Mouse (Mus musculus): ENCODE data around the gene Med13. TPM values are rescaled to one million over a fixed set of nuclear protein-coding genes. Genes with fewer than 3 reads are reported as not detected.
A peak's percentile ranks its signal among the peaks of the same experiment; 100 is the strongest.
"Not testable (repeated sequence)": the region's sequence is repeated elsewhere in the genome, so short reads cannot be mapped to it uniquely, and the experiment has no call there.

The Med13 gene
- total RNA-seq, 2 experiments from 2014 or later: 42.3 to 42.5 TPM

GRCm38 (mm10) chr11:86380521-86381238 lies 23.3 kb upstream of the Med13 start:
- no peak for DNase-seq (ENCODE audit: low spot score in 2 of 2)

GRCm38 (mm10) chr11:86378981-86379380 lies 21.6 kb upstream of the Med13 start:
- no peak for DNase-seq (ENCODE audit: low spot score in 2 of 2)

GRCm38 (mm10) chr11:86377841-86378240 lies 20.4 kb upstream of the Med13 start:
- no peak for DNase-seq (ENCODE audit: low spot score in 2 of 2)

- DNase-seq (ENCODE audit: low spot score in 2 of 2): no peak
Observed at GRCm38 (mm10) chr11:86376707-86377106, 19.3 kb upstream of the Med13 start.

GRCm38 (mm10) chr11:86375086-86375485 lies 17.7 kb upstream of the Med13 start:
- no peak for DNase-seq (ENCODE audit: low spot score in 2 of 2)

- no peak for DNase-seq (ENCODE audit: low spot score in 2 of 2)
Observed at GRCm38 (mm10) chr11:86371266-86371665, 13.9 kb upstream of the Med13 start.

GRCm38 (mm10) chr11:86369860-86370259 lies 12.5 kb upstream of the Med13 start:
- no peak for DNase-seq (ENCODE audit: low spot score in 2 of 2)

GRCm38 (mm10) chr11:86369003-86369402 lies 11.6 kb upstream of the Med13 start:
- no peak for DNase-seq (ENCODE audit: low spot score in 2 of 2)

GRCm38 (mm10) chr11:86364709-86365452 lies 7.5 kb upstream of the Med13 start:
- no peak for DNase-seq (ENCODE audit: low spot score in 2 of 2)

- peak; percentile 99 for DNase-seq (ENCODE audit: low spot score in 2 of 2)
Observed at GRCm38 (mm10) chr11:86357984-86358528, 654 bp upstream of the Med13 start.

GRCm38 (mm10) chr11:86356007-86356853 lies 1.2 kb downstream of the Med13 start:
- no peak for DNase-seq (ENCODE audit: low spot score in 2 of 2)

- no peak for DNase-seq (ENCODE audit: low spot score in 2 of 2)
Observed at GRCm38 (mm10) chr11:86353586-86353985, 3.8 kb downstream of the Med13 start.

GRCm38 (mm10) chr11:86351766-86352315 lies 5.6 kb downstream of the Med13 start:
- no peak for DNase-seq (ENCODE audit: low spot score in 2 of 2)

- DNase-seq (ENCODE audit: low spot score in 2 of 2): no peak
Observed at GRCm38 (mm10) chr11:86350636-86351138, 6.7 kb downstream of the Med13 start.

GRCm38 (mm10) chr11:86349325-86349724 lies 8.1 kb downstream of the Med13 start:
- DNase-seq (ENCODE audit: low spot score in 2 of 2): no peak

- no peak for DNase-seq (ENCODE audit: low spot score in 2 of 2)
Observed at GRCm38 (mm10) chr11:86348872-86349271, 8.5 kb downstream of the Med13 start.

GRCm38 (mm10) chr11:86347387-86348122 lies 9.8 kb downstream of the Med13 start:
- no peak for DNase-seq (ENCODE audit: low spot score in 2 of 2)

GRCm38 (mm10) chr11:86346525-86346924 lies 10.9 kb downstream of the Med13 start:
- DNase-seq (ENCODE audit: low spot score in 2 of 2): no peak

- DNase-seq (ENCODE audit: low spot score in 2 of 2): not testable (repeated sequence)
Observed at GRCm38 (mm10) chr11:86344940-86345339, 12.5 kb downstream of the Med13 start.

- DNase-seq (ENCODE audit: low spot score in 2 of 2): no peak
Observed at GRCm38 (mm10) chr11:86324251-86324650, 33.2 kb downstream of the Med13 start.

All from adrenal gland, adult 18-20 months (tissue).